Mouse (Mus musculus) embryonic fibroblast, embryonic 13.5 days (primary cell): Measurements from ENCODE around the gene Jdp2.

ENCODE experiments used
- CTCF ChIP-seq: IDR thresholded peaks from 2 replicates; pipeline ENCODE4 v1.5.1; 2011; ENCODE audit warnings: mild to moderate bottlenecking, control low read depth, low read length, moderate library complexity, borderline replicate concordance; ENCODE audit not compliant: insufficient read depth
- POLR2A ChIP-seq: IDR thresholded peaks from 2 replicates; pipeline ENCODE4 v1.6.1; 2011; ENCODE audit warnings: low read depth, mild to moderate bottlenecking, control low read depth, low read length, moderate library complexity

DNA sequence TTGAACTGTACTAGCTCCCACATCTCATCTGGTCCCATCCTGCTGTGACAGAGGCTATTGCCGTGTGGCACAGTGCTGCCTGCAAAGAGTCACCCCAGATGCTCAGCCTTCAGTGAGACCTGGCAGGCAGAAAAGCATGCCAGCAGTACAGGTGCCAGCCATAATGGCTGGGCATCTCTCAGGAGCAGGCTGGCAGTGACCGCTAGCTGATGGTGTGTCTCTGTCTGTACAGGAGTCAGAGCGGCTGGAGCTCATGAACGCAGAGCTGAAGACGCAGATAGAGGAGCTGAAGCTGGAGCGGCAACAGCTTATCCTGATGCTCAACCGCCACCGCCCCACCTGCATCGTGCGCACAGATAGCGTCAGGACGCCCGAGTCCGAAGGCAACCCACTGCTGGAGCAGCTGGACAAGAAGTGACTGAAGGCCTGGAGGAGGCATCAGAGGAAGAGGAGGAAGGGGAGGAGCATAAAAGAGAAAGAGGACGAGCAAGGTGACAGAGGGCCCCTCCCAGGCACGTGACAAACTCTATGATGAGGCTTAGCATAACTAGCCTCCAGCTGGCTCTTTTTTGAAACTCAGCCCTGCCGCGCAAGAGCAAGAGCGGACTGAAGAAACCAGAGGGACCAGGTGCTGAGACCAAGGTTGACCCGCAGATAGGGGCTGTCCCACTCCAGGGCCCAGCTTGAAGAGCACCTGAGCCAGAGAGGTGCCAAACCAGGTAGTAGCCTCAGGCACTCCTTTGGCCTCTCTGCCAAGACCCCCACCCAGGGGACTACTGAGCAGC is 39.9 kb downstream of the Jdp2 start:
- TF ChIP-seq CTCF = no peak
- no peak for TF ChIP-seq POLR2A
